Mouse (Mus musculus): ENCODE results near the gene Snrpd3. TPM values are rescaled to one million over a fixed set of nuclear protein-coding genes. Genes with fewer than 3 reads are reported as not detected.
A peak's percentile ranks its signal among the peaks of the same experiment; 100 is the strongest.

Gene Snrpd3
- polyA plus RNA-seq, 1 experiment: 195 TPM

- Histone ChIP-seq H3K36me3 (ENCODE audit: control insufficient read depth, insufficient read depth) (no peaks in the 10 kb centered on the region), H3K27me3 (ENCODE audit: control insufficient read depth, insufficient read depth, insufficient read length) (peaks cover 9% of the 10 kb centered on the region), H3ac (ENCODE audit: control insufficient read depth, insufficient read length) (no peak overlapping the region), H3K4me3 (no peak overlapping the region), H3K4me2 (ENCODE audit: low read depth) (no peak overlapping the region), H3K79me2 (ENCODE audit: control insufficient read depth, insufficient read depth) (no peaks in the 10 kb centered on the region)
- TF ChIP-seq TCF12 (IDR thresholded peaks at IDR 0.05; ENCODE audit: insufficient read depth, poor library complexity, severe bottlenecking) (no peak), REST (IDR thresholded peaks at IDR 0.05; ENCODE audit: insufficient read depth, insufficient read length) (no peak), E2F4 (IDR thresholded peaks at IDR 0.05; ENCODE audit: insufficient read depth) (no peak), TCF3 (IDR thresholded peaks at IDR 0.05; ENCODE audit: insufficient read length, low read depth) (no peak), SRF (IDR thresholded peaks at IDR 0.05; ENCODE audit: control insufficient read depth, insufficient read length, low read depth) (no peak), MYOG (IDR thresholded peaks at IDR 0.05; ENCODE audit: control insufficient read depth in 1 of 3, insufficient read depth in 1 of 3, insufficient read length in 2 of 3, low read depth in 2 of 3) (no peak)
Measured at GRCm38 (mm10) chr10:75573181-75573580, 55.8 kb downstream of the Snrpd3 start.

GRCm38 (mm10) chr10:75573965-75574364 lies 56.6 kb downstream of the Snrpd3 start:
- H3K79me2 ChIP-seq (ENCODE audit: control insufficient read depth, insufficient read depth): no peaks in the 10 kb centered on the region
- H3K27me3 ChIP-seq (ENCODE audit: control insufficient read depth, insufficient read depth, insufficient read length): peaks cover 15% of the 10 kb centered on the region
- no peak for TF ChIP-seq POLR2AphosphoS2 (IDR thresholded peaks at IDR 0.05; ENCODE audit: insufficient read length, low read depth)
- TF ChIP-seq MAX (IDR thresholded peaks at IDR 0.05; ENCODE audit: low read depth): no peak
- no peak overlapping the region for H3ac ChIP-seq (ENCODE audit: control insufficient read depth, insufficient read length)
- H3K4me2 ChIP-seq (ENCODE audit: low read depth): no peak overlapping the region
- no peaks in the 10 kb centered on the region for H3K36me3 ChIP-seq (ENCODE audit: control insufficient read depth, insufficient read depth)
- no peak overlapping the region for H3K4me3 ChIP-seq

- Histone ChIP-seq H3ac (ENCODE audit: control insufficient read depth, insufficient read length) (no peak overlapping the region), H3K36me3 (ENCODE audit: control insufficient read depth, insufficient read depth) (no peaks in the 10 kb centered on the region), H3K4me3 (no peak overlapping the region), H3K4me2 (ENCODE audit: low read depth) (no peak overlapping the region), H3K27me3 (ENCODE audit: control insufficient read depth, insufficient read depth, insufficient read length) (peaks cover 26% of the 10 kb centered on the region), H3K79me2 (ENCODE audit: control insufficient read depth, insufficient read depth) (no peaks in the 10 kb centered on the region)
- TF ChIP-seq POLR2AphosphoS2 (IDR thresholded peaks at IDR 0.05; ENCODE audit: insufficient read length, low read depth) (no peak), CEBPB (IDR thresholded peaks at IDR 0.05; ENCODE audit: insufficient read depth, poor library complexity, severe bottlenecking) (no peak), MYOG (IDR thresholded peaks at IDR 0.05; ENCODE audit: control insufficient read depth in 1 of 3, insufficient read depth in 1 of 3, insufficient read length in 2 of 3, low read depth in 2 of 3) (no peak), MYOD1 (IDR thresholded peaks at IDR 0.05; ENCODE audit: control insufficient read depth in 1 of 3, insufficient read length in 2 of 3, low read depth in 2 of 3) (no peak), SRF (IDR thresholded peaks at IDR 0.05; ENCODE audit: control insufficient read depth, insufficient read length, low read depth) (no peak), MAX (IDR thresholded peaks at IDR 0.05; ENCODE audit: low read depth) (no peak), USF1 (IDR thresholded peaks at IDR 0.05; ENCODE audit: low read depth) (no peak), POLR2A (IDR thresholded peaks at IDR 0.05; ENCODE audit: insufficient read length, low read depth) (no peak), REST (IDR thresholded peaks at IDR 0.05; ENCODE audit: insufficient read depth, insufficient read length) (no peak), TCF12 (IDR thresholded peaks at IDR 0.05; ENCODE audit: insufficient read depth, poor library complexity, severe bottlenecking) (no peak), E2F4 (IDR thresholded peaks at IDR 0.05; ENCODE audit: insufficient read depth) (no peak), TCF3 (IDR thresholded peaks at IDR 0.05; ENCODE audit: insufficient read length, low read depth) (no peak)
Measured at GRCm38 (mm10) chr10:75579129-75579528, 61.8 kb downstream of the Snrpd3 start.

- peaks cover 22% of the 10 kb centered on the region for H3K27me3 ChIP-seq (ENCODE audit: control insufficient read depth, insufficient read depth, insufficient read length)
- no peak overlapping the region for H3K4me3 ChIP-seq
- peak overlapping the region; percentile 61 for H3K4me2 ChIP-seq (ENCODE audit: low read depth)
Measured at GRCm38 (mm10) chr10:75585876-75586552, 68.7 kb downstream of the Snrpd3 start.

GRCm38 (mm10) chr10:75586553-75586879 lies 69.2 kb downstream of the Snrpd3 start:
- H3ac ChIP-seq (ENCODE audit: control insufficient read depth, insufficient read length): no peak overlapping the region
- H3K27me3 ChIP-seq (ENCODE audit: control insufficient read depth, insufficient read depth, insufficient read length): peaks cover 22% of the 10 kb centered on the region
- H3K36me3 ChIP-seq (ENCODE audit: control insufficient read depth, insufficient read depth): no peaks in the 10 kb centered on the region
- H3K4me2 ChIP-seq (ENCODE audit: low read depth): no peak overlapping the region
- TF ChIP-seq MAX (IDR thresholded peaks at IDR 0.05; ENCODE audit: low read depth): no peak
- no peak for TF ChIP-seq TCF3 (IDR thresholded peaks at IDR 0.05; ENCODE audit: insufficient read length, low read depth)
- no peak for TF ChIP-seq POLR2AphosphoS2 (IDR thresholded peaks at IDR 0.05; ENCODE audit: insufficient read length, low read depth)
- no peak for TF ChIP-seq MYOD1 (IDR thresholded peaks at IDR 0.05; ENCODE audit: control insufficient read depth in 1 of 3, insufficient read length in 2 of 3, low read depth in 2 of 3)
- TF ChIP-seq E2F4 (IDR thresholded peaks at IDR 0.05; ENCODE audit: insufficient read depth): no peak
- TF ChIP-seq SRF (IDR thresholded peaks at IDR 0.05; ENCODE audit: control insufficient read depth, insufficient read length, low read depth): no peak
- TF ChIP-seq USF1 (IDR thresholded peaks at IDR 0.05; ENCODE audit: low read depth): no peak
- no peak for TF ChIP-seq POLR2A (IDR thresholded peaks at IDR 0.05; ENCODE audit: insufficient read length, low read depth)
- TF ChIP-seq REST (IDR thresholded peaks at IDR 0.05; ENCODE audit: insufficient read depth, insufficient read length): no peak
- TF ChIP-seq MYOG (IDR thresholded peaks at IDR 0.05; ENCODE audit: control insufficient read depth in 1 of 3, insufficient read depth in 1 of 3, insufficient read length in 2 of 3, low read depth in 2 of 3): no peak
- no peak for TF ChIP-seq TCF12 (IDR thresholded peaks at IDR 0.05; ENCODE audit: insufficient read depth, poor library complexity, severe bottlenecking)
- no peak for TF ChIP-seq CEBPB (IDR thresholded peaks at IDR 0.05; ENCODE audit: insufficient read depth, poor library complexity, severe bottlenecking)
- no peaks in the 10 kb centered on the region for H3K79me2 ChIP-seq (ENCODE audit: control insufficient read depth, insufficient read depth)
- no peak overlapping the region for H3K4me3 ChIP-seq

More at GRCm38 (mm10) chr10:75585876-75586552, 68.7 kb downstream of the Snrpd3 start:
- Histone ChIP-seq H3K79me2 (ENCODE audit: control insufficient read depth, insufficient read depth) (no peaks in the 10 kb centered on the region), H3K36me3 (ENCODE audit: control insufficient read depth, insufficient read depth) (no peaks in the 10 kb centered on the region), H3ac (ENCODE audit: control insufficient read depth, insufficient read length) (no peak overlapping the region)
- TF ChIP-seq REST (IDR thresholded peaks at IDR 0.05; ENCODE audit: insufficient read depth, insufficient read length) (no peak), MYOD1 (IDR thresholded peaks at IDR 0.05; ENCODE audit: control insufficient read depth in 1 of 3, insufficient read length in 2 of 3, low read depth in 2 of 3) (no peak), POLR2A (IDR thresholded peaks at IDR 0.05; ENCODE audit: insufficient read length, low read depth) (no peak), SRF (IDR thresholded peaks at IDR 0.05; ENCODE audit: control insufficient read depth, insufficient read length, low read depth) (no peak), USF1 (IDR thresholded peaks at IDR 0.05; ENCODE audit: low read depth) (no peak), CEBPB (IDR thresholded peaks at IDR 0.05; ENCODE audit: insufficient read depth, poor library complexity, severe bottlenecking) (no peak), TCF12 (IDR thresholded peaks at IDR 0.05; ENCODE audit: insufficient read depth, poor library complexity, severe bottlenecking) (no peak), E2F4 (IDR thresholded peaks at IDR 0.05; ENCODE audit: insufficient read depth) (no peak), MYOG (IDR thresholded peaks at IDR 0.05; ENCODE audit: control insufficient read depth in 1 of 3, insufficient read depth in 1 of 3, insufficient read length in 2 of 3, low read depth in 2 of 3) (no peak), POLR2AphosphoS2 (IDR thresholded peaks at IDR 0.05; ENCODE audit: insufficient read length, low read depth) (no peak), MAX (IDR thresholded peaks at IDR 0.05; ENCODE audit: low read depth) (no peak), TCF3 (IDR thresholded peaks at IDR 0.05; ENCODE audit: insufficient read length, low read depth) (no peak)

Data from myocyte (in vitro differentiated cells).